Mouse (Mus musculus) embryonic facial prominence, embryonic 11.5 days (tissue): ENCODE data around the gene Asprv1. TPM values are rescaled to one million over a fixed set of nuclear protein-coding genes. Genes with fewer than 3 reads are reported as not detected.

Source experiments
- ATAC-seq: fragments of 200-750 bp; cut with Nextera tagmentation; replicated peaks from 2 replicates; pipeline ENCODE4 v1.8.0; 2017; ENCODE audit warnings: low read depth; ENCODE audit not compliant: insufficient number of reproducible peaks, low FRiP score, low TSS enrichment
- DNase-seq: peaks from one replicate; pipeline ENCODE4 v3.0.0-alpha.2; 2015; ENCODE audit warnings: low spot score
- H3K27ac ChIP-seq: fragments of 300-500 bp; sonication (generic); replicated peaks from 2 replicates; pipeline ENCODE4 v1.5.1; 2014; ENCODE audit warnings: mild to moderate bottlenecking, low read depth, low read length, control low read depth
- H3K27me3 ChIP-seq: fragments of 300-500 bp; sonication (generic); 2 replicates; pipeline ENCODE4 v1.6.1; 2014; ENCODE audit warnings: mild to moderate bottlenecking, low read length, moderate library complexity, mixed read lengths; ENCODE audit not compliant: control insufficient read depth, insufficient read depth
- H3K36me3 ChIP-seq: fragments of 300-500 bp; sonication (generic); replicated peaks from 2 replicates; pipeline ENCODE4 v1.6.1; 2014; ENCODE audit warnings: low read depth, mild to moderate bottlenecking, low read length, moderate library complexity, mixed read lengths; ENCODE audit not compliant: control insufficient read depth, insufficient read depth
- H3K4me1 ChIP-seq: fragments of 300-500 bp; sonication (generic); 2 replicates; pipeline ENCODE4 v1.6.1; 2014; ENCODE audit warnings: low read length, mixed read lengths; ENCODE audit not compliant: control insufficient read depth, insufficient read depth
- H3K4me2 ChIP-seq: fragments of 300-500 bp; sonication (generic); 2 replicates; pipeline ENCODE4 v1.6.1; 2014; ENCODE audit warnings: low read depth, mild to moderate bottlenecking, control low read depth, low read length, moderate library complexity
- H3K4me3 ChIP-seq: fragments of 300-500 bp; sonication (generic); 2 replicates; pipeline ENCODE4 v1.5.1; 2014; ENCODE audit warnings: low read depth, low read length, control low read depth
- H3K9ac ChIP-seq: fragments of 300-500 bp; sonication (generic); replicated peaks from 2 replicates; pipeline ENCODE4 v1.6.1; 2014; ENCODE audit warnings: mild to moderate bottlenecking, control low read depth, low read length
- H3K9me3 ChIP-seq: fragments of 300-500 bp; sonication (generic); replicated peaks from 2 replicates; pipeline ENCODE4 v1.6.1; 2016; ENCODE audit warnings: mild to moderate bottlenecking, low read length, inconsistent platforms, mixed read lengths; ENCODE audit not compliant: control insufficient read depth
- WGBS: fragments of 180-500 bp; shearing (Covaris S2); extraction: QIAGEN DNeasy Blood & Tissue Kit; methylation state at CpG from one replicate; pipeline ENCODE4 v1.1.7; 2014; 5-methylcytosine and 5-hydroxymethylcytosine counted together
- polyA plus RNA-seq: library from polyadenylated mRNA; unstranded; fragments of >200 nt; fragmentation: Nextera tagmentation; extraction: Ambion mirVana; gene quantifications from 2 replicates; pipeline ENCODE4 v1.2.1, GENCODE M21; 2014

The Asprv1 gene
- polyA plus RNA-seq, 1 experiment from 2014 or later, result 0.79 TPM

DNA sequence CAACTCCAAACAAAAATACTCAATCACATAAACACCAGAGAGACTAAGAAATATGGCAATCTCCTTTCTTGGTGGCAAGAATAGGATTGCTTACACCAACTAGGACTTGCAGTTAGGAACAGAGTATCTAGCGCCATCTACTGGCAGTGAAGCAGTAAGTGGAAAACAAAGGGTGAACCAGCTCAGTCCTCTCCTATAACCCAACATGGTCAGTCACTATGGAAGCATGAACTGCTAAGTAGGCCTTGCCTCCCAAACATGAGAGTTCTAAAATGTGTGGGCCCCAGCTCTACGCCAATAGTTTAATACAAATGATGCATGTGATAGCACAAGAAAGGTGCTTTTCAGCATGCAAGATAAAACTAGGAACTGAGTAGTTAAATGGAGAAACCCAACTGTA lies 42.9 kb downstream of the Asprv1 start:
- WGBS, result 16% methylated on average over 2 of the region's 2 CpGs
- Histone ChIP-seq H3K9me3 (no peaks in the 10 kb centered on the region), H3K27ac (no peak overlapping the region), H3K9ac (no peak overlapping the region), H3K36me3 (peaks cover 1% of the 10 kb centered on the region; the same call in 1 of the 2 replicates), H3K4me1 (no peaks in the 10 kb centered on the region), H3K4me3 (no peak overlapping the region), H3K4me2 (no peak overlapping the region), H3K27me3 (no peaks in the 10 kb centered on the region)
- DNase-seq (peak; percentile 88), ATAC-seq (no peak)

GRCm38 (mm10) chr6:86678341-86678740 lies 50.4 kb downstream of the Asprv1 start:
- H3K9me3 ChIP-seq, result no peaks in the 10 kb centered on the region
- no peaks in the 10 kb centered on the region for H3K27me3 ChIP-seq
- no peak overlapping the region for H3K4me3 ChIP-seq
- no peak for DNase-seq
- 91% methylated on average over 6 of the region's 6 CpGs for WGBS
- no peaks in the 10 kb centered on the region for H3K4me1 ChIP-seq
- H3K4me2 ChIP-seq, result no peak overlapping the region
- no peak overlapping the region for H3K9ac ChIP-seq
- no peak overlapping the region for H3K27ac ChIP-seq
- H3K36me3 ChIP-seq, result peaks cover 11% of the 10 kb centered on the region
- ATAC-seq, result no peak

Other genes with a start within 250 kb of the Asprv1 start
- gene Pcyox1, start 231.0 kb upstream of the Asprv1 start, polyA plus RNA-seq, result 73.6 and 78.3 TPM in 2 replicates
- gene Tia1, start 223.9 kb upstream of the Asprv1 start, polyA plus RNA-seq, result 228 and 232 TPM in 2 replicates
- gene Gm44790, start 201.5 kb upstream of the Asprv1 start, polyA plus RNA-seq, result not detected in 2 replicates
- 23.8 and 25.1 TPM in 2 replicates for gene C87436, start 189.8 kb upstream of the Asprv1 start, polyA plus RNA-seq
- gene Pcbp1, start 101.8 kb upstream of the Asprv1 start, polyA plus RNA-seq, result 405 and 423 TPM in 2 replicates
- 13.5 and 15.1 TPM in 2 replicates for gene Mxd1, start 41.0 kb downstream of the Asprv1 start, polyA plus RNA-seq
- 139 and 148 TPM in 2 replicates for gene Snrnp27, start 56.4 kb downstream of the Asprv1 start, polyA plus RNA-seq
- gene Gmcl1, start 105.2 kb downstream of the Asprv1 start, polyA plus RNA-seq, result 49.3 and 57.4 TPM in 2 replicates
- gene Anxa4, start 165.4 kb downstream of the Asprv1 start, polyA plus RNA-seq, result 12.5 and 14.1 TPM in 2 replicates
- gene Aak1, start 221.4 kb downstream of the Asprv1 start, polyA plus RNA-seq, result 17.2 and 17.3 TPM in 2 replicates